Mouse (Mus musculus) lung, postnatal 36 days (tissue): ENCODE results near the gene Slc37a1.
A peak's percentile ranks its signal among the peaks of the same experiment; 100 is the strongest.
"Not testable (repeated sequence)": the region's sequence is repeated elsewhere in the genome, so short reads cannot be mapped to it uniquely, and the experiment has no call there.

Source experiments
- DNase-seq: peaks from one replicate; pipeline ENCODE4 v3.0.0; 2022; ENCODE audit warnings: mixed read lengths

Slc37a1 gene

DNA sequence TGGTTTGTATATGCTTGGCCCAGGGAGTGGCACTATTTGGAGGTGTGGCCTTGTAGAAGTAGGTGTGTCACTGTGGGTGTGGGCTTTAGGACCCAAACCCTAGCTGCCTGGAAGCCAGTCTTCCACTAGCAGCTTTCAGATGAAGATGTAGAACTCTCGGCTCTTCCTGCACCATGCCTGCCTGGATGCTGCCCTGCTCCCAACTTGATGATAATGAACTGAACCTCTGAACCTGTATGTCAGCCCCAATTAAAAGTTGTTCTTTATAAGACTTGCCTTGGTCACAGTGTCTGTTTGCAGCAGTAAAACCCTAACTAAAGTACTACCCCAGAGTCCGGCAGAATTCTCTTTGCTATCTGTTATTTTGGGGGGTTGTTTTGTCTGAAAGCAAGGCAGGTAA is 16.8 kb upstream of the Slc37a1 start:
- no peak for DNase-seq

DNA sequence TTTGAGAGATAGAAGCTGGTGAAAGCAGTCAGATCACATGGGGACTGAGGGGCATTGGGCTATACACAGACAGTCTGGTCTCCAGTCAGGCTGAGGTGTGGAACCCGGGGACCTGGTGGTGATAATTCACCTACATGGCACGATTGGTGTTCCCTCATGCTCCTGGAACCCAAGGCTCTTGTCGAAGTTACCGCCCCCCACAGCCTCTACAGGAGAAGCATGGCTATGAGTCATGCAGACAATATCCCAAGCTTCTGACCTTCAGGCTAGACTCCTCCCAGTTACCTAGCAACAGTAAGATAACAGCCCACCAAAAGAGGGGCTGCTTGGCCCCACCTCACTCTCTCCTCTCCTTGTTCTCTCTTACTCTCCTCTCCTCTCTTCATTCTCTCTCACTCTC is 16.3 kb upstream of the Slc37a1 start:
- DNase-seq = no peak

DNA sequence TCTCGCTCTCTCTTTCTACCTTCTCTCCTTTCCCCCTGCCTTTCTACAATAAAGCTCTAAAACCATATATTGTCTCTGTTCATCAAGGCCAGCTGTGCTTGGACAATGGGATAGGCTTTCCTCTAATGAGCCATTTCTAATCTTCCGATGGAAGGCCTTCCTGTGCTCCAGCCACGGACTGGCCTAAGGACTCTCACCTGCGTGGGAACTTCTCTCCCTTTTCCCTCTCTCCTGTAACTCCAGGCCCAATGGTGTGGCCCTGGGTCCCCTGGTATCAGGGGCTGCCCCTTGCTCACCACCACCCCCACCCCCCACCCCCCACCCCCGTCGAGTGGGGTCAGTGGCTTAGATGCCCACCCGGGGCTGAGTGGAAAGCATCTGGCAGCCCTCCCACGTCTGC is 15.9 kb upstream of the Slc37a1 start:
- not testable (repeated sequence) for DNase-seq

DNA sequence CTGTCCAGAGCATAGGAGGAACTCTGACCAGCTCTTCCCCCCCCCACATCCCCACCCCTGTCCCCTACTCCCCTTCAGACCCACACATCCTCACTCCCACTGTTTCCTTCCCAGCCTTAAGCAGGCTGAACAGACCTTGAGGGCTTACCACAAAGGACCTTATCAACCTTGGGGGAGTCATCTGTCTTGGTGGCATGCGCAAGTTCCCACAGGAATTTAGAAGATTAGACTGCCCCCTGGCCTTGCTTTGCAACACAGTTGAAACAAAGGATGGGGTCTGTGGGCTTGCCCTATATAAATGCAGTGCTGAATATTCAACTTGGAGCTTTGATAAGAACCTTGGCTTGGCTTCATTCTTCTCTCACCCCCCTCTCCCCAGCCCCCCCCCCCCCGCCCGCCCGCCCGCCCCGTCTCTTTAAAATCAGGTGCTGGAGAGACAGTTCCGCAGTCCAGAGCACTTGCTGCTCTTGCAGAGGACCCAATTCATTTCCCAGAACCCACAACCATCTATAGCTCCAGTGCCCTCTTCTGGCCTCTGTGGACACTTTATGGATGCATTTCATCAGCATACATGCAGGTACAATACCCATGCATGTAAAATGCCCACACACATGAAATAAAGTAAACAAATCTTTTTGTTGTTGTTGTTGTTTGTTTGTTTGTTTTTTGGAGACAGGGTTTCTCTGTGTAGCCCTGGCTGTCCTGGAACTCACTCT is 15.3 kb upstream of the Slc37a1 start:
- DNase-seq = peak; percentile 54

DNA sequence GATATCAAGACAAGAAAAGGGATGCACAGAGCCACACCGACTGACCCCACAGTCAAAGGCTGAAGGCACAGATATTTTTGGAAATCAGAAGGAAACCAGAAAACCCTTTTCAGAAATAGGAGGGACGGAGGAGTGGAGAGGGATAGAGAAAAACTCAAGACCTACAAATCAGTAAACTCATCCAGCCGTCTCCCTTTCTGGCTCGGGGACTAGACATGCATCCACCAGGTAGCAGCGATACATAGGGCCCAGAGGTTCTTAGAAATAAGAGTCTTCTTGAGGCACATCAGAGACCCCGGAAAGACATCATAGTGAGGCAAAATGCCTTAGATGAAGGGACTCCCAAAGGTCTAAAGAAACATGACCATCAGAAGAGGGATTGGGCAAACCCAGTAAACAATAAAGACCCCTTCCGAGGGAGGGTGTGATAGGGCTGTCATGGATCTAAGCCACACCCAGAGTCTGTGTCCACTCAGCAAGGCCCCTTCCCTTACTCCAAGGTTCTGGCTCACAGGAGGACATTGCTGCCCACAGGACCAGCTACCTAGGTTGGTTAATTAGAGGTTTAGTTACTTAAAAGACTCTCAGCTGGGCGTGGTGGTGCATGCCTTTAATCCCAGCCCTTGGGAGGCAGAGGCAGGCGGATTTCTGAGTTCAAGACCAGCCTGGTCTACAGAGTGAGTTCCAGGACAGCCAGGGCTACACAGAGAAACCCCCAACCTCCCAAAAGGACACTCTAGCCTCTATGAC is 14.0 kb upstream of the Slc37a1 start:
- no peak for DNase-seq

DNA sequence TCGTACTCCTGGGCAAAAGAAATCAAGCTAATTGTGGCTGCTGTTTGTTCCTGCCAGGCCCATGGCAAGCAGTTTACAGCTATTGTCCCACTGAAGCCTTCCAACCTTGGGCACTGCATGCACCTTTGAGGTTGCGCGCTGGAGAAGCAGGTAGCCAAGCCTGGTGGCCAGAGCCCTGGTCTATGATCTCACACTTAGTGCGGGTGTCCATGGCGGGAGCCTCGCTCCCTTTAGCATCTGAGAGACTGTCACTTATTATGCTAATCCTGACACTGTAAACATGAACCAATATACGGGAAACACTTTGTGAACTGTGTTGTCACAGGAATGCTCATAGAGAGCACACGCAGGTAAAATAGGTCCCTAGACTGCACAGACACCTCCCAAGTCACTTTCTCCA is 13.0 kb upstream of the Slc37a1 start:
- no peak for DNase-seq

DNA sequence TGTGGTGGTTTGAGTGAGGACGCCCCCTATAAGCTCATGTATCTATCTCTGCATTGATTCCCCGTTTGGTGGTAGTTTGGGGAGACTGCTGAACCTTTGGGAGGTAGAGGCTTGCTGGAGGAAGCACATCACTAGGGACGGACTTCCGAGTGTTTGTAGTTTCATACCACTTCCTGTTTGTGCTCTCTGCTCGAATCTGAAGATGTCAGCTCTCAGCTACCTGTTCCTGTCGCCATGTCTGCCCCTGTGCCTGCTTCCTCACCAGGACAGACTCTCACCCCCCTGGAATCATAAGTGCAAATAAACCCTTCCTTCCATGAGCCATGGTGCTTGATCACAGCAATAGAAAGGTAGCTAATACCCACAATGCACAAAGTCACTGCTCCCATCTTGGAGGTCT is 11.4 kb upstream of the Slc37a1 start:
- DNase-seq = no peak

DNA sequence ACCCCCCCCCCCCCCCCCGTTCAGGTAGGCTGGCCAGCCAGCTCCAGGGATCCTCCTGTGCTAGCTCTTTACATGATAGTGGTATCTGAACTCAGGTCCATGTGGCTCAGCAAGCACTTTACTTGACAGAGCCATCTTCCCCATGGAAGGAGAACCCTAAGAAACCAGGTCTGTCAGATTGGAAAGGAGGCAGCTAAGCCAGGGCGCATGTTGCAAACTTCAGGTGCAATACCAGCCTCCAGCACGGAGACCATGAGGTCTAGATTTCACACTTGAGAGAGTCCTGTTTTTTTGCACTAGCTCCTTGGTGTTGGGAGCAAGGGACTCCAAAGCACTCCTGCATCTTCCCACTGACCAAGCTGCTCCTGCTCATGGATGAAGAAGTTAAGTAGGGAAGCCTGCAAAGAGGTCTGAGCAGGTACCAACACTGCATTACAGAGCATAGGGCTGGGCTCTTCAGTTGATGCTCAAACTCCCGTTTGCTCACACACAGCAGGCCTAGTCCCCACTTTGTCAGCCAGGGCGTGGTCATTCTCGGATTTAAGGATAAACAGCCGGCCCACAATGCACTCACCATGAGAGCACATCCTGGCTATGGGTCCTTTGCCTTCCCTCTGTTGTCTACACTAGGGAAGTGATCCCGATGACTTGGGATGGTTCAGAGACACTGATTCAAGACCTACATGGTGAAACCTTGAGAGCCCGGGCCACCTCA is 10.2 kb upstream of the Slc37a1 start:
- peak; percentile 49 for DNase-seq

DNA sequence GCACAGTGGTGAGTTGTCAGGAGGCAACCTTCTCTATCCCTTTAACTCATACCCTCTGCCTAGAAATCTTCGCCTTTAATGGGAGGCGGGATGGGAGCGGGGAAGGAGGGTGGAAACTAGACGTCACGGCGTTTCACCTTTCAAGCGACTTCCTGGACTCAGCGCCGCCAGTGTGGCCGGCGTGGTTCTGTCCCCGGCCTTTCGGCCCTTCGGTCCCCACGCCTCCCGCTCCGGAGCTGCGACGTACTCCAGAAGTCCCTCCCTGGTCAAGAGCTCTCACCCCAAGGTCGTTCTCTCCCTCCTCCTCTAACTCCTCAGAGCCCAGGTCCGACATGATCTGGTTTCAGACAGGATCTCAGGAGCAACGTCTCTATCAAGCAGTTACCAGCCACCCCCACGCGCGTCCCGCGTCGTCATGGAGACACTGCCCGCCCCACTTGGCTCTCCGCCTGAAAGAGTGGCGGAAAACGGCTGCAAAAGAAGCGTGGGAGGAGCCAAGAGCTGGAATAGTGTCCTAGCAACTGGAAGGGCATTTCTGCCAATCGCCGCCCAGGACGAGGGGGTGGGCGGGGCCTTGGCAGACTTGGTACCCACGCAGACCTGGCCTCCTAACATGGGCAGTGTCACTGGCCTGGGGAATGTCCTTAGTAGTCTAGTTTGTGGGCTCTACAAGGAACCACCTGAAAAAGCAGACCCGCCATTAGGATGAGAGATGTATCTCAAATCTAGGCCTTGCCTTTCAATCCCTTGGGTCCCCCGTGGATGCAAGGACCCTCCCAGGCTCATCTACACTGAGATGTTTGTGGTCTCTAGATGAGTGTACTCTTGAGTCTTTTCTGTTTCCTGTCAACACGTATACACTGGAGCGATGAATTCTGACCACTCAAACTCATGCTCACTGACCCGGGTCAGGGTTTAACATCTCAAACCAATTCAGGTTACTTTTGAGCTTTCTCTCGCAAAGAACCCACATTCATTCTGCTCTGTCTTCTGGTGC is 9.4 kb upstream of the Slc37a1 start, which contains the start of gene Rsph1:
Gene Rsph1, minus strand, starts transcription at position 462 of the 997 bp plus-strand sequence.
- peak; percentile 99 for DNase-seq

DNA sequence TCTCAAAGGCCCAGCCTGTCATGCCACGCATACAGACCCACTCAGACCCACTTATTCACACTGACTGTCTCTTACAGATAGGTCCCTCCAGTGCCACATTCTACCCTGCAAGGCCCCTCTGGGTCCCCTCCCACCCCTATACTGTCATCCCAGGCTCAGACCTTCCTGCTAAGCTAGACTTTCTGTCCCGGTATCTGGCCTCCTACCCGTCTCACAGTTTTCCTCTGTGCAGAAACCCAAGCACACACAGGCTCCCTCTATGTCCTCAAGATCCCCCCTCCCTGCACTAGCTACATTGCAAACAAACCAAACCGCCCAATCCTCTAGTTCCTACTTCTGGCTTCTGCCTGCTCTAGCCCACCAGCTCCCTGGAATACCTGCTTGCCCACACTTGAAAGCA is 8.7 kb upstream of the Slc37a1 start:
- no peak for DNase-seq

DNA sequence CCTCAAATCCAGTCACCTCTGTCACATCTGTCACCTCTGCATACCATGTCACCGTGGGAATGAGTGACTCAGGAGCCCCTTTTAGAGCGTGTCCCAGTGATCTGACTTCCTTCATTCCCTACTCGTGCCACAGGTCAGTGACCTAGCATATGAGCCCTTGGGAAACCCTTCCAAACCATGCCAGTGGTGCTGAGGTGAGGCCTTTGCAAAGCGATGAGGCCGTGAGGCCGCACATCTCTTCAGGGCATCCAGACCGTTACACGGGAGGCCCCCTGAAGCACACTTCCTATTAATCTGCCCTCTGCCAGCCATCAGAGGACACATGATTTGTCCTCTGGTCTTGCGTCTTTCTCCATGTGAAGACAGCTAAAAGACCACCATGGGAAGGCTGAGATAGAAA is 7.1 kb upstream of the Slc37a1 start:
- DNase-seq = no peak

DNA sequence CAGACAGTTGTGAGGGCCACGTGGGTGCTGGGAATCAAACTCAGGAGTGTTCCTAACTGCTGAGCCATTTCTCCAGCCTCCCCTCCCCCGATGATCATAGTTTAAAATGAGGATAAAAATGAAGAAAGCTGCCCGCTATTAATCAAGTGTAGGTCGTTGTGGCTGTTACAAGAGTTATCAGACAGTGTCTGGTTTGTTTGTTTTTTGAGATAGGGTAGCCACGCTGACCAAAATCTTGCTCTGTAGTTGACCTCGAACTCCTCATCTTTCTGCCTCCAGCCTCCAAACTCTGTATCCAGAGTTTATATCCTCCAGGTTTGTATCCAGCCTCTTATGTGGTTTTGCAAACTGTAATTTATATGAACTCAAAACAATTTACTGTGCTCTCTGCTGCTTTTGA is 6.3 kb upstream of the Slc37a1 start:
- DNase-seq = no peak

DNA sequence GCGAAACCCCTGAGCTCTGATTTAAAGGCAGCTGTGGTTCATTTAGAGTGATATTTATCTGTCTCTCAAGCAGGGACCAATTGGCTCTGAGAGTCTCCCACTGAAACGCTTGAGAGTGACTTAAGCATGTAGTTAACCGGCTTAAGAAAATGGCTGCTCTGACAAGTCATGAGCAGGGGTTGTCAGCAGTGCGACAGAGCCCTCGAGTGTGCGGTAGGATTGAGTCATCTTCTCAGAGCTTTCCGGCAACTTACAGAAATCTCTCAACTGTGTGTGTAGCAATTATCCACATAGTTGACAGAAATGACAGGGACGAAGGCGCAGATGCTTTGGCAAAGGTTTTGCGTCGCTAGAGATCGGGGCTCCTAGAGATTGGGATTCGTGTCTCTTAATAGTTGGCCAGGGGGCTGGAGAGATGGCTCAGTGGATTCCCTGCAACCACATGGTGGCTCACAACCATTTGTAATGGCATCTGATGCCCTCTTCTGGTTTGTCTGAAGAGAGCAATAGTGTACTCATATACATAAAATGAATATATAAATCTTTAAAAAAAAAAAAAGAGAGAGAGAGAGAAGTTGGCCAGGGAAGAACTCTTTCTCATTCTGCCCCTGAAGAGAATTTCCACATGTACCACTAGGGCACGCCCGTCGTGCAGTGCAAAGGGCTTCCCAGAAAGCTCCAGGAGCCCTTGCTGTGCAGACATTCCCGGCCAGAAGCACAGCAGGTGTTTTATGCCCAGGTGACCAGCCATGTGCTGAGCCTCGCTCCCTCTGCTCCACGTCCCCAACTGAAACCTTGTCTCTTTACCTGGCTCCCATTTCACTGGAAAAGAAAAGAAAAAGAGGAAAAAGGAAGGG is 4.5 kb upstream of the Slc37a1 start:
- DNase-seq = peak; percentile 35

DNA sequence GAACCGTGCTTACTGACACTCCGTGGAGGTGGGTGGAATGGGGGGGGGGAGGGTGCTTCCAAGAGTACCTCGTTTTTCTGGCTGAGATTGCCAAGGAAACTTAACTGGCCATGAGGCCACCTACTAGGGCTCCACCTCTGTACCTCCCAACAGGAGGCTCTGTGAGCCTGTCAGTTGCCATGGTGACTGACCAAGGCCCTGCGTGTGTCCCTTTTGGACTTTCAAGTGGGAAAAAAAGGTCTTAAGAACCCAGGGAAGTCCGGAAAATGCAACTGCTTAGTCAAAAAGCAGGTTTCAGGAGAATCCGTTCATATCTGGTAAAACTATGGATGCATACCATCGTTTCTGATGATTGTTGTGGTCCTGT is 3.9 kb upstream of the Slc37a1 start:
- DNase-seq = no peak

DNA sequence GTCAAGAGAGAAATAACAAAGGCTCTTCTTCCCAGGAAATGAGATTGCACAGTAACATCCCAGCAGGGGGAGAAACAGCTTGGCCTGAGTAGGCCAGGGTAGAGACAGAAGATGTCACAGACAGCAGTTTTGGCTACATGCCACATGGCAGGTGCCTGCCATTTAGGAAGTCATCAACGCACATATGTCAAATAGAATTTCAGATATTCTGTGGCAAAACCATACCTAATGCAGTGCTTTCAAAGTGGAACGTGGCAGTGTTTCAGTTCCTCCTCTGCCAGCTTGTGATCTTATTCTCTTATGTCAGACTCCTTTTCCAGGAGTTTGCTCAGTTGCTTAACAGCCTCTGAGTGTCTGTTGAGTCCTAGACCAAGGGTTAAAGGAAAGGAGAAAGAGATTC is 725 bp upstream of the Slc37a1 start:
- DNase-seq = peak; percentile 41

DNA sequence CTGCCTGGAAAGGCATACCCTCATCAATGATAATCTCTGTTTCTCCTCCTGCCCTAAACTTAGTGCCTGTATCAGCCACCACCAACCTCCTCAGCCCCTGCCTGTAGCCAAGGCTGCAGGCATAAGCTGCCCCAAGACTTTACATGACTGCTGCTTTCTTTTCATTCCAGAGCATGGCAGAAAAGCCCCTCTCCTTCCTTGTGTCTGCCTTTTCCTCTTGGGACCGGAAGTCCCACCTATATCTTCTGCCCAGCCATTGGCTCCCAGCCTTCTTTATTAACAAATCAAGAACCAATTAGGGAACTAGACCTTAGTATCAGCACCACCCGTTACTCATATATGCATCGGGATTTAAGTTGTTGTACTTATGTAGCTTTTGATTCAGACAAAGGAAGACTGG is 624 bp downstream of the Slc37a1 start:
- no peak for DNase-seq

DNA sequence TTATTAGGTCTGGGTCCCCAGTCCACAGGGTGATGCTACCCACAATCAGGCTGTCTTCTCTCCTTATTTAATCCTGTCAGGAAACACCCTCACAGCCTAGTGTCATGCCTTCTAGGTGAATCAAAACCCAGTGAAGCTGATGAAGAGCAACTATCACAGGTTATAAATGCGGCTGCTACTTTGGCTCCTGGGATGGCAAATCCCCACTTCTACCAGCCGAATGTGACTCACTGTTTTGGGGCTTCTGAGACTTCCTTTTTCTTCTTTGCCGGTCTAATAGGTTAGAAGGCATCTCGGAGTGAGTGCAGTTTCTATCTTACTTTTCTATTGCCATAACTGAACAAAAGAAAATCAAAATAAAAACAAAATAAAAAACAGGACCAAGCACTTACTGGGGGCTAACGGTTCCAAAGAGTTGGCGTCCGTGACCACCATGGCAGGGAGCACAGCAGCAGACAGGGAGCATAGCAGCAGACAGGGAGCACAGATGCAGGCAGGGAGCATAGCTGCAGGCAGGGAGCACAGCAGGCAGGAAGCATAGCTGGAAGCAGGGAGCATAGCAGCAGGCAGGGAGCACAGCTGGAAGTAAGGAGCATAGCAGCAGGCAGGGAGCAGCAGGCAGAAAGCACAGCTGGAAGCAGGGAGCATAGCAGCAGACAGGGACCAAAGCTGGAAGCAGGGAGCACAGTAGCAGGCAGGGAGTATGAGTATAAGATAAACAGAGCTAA is 2.6 kb downstream of the Slc37a1 start:
- no peak for DNase-seq

DNA sequence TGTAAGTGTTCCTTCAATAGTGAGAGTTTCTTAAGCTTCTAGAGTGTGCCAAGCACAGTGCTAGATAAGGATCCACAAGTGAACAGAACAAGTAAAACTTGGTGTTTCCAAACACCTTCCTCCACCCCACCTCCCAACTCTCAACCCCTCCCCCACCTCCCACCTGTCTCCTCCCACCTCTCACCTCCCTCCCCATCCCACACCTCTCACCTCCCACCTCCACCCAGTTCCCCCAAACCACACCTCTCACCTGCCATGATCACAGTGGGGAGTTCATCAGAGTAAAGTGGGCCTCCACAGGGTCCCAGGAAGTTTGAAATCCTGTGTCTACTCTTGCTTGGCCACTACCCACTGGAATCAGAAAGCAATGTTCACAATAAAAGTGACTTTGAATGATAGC is 3.7 kb downstream of the Slc37a1 start:
- DNase-seq = no peak

DNA sequence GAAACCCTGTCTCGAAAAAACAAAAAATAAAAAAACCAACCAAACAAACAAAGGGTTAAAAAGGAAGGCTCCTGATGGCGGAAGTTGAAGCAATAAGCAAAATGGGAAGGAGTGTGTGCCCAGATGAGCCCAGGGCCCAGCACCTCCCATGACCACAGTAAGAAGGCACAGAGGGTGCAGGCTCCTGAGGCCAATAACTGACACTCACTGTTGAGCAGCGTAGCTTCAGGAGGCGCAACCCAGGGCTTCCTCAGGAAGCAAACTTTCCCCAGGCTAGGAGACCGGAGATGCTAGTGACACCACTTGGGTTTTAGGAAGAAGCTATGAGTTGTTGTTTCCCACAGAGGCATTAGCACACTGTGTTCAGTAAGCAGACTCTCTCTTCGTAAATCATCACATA is 4.3 kb downstream of the Slc37a1 start:
- DNase-seq = peak; percentile 56

DNA sequence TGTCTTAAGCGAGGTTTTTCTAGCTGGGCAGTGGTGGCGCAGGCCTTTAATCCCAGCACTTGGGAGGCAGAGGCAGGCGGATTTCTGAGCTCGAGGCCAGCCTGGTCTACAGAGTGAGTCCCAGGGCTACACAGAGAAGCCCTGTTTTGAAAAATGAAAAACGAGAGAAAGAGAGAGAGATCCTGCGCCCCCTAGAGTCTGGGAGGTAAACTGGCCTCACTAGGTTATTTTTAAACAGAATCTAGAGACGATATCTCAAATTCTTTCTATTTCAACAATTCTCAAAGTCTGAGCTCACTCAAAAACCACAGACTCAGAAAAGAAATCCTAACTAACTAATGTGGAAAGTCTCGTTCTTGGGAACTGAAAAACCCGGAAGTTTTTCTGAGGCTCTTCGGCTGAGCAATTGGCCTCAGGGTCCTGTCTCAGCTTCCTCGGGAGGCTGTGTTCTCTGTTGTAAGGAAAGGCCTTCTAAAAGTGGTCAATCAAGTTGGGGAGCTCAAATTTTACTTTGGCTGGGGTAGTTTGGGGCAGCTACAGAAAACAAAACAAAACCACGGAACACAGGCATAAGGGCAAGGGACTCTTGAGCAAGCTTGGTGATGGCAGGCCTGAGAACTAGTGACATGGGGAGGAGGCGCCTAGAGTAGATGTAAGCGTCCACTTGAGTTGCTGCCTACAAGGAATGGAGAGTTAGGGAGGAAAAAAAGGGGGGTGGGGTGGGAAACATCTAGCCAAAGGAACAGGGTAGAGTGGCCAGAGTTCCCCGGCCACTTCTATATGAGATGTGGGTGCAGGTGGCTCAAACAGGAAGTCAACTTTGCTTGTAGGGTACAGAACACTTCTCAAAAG is 8.0 kb downstream of the Slc37a1 start:
- DNase-seq = peak; percentile 67
